11 mouse cellular contexts compared by ENCODE assay signal in genomic region chr6:29536651-29537193, GRCm38 (mm10). TPM values are rescaled to one million over a fixed set of nuclear protein-coding genes. Genes with fewer than 3 reads are reported as not detected.
A peak's percentile ranks its signal among the peaks of the same experiment; 100 is the strongest.
DNase-seq lines count a peak whose midpoint lies in the region; ATAC-seq and TF ChIP-seq lines count a peak whose summit lies in the region.
"Had no signal": no experiment of that assay in that cellular context is flagged by ENCODE, and none has a peak within 500 bp of the region (broad histone marks: within the 10 kb centered on the region; RNA-seq: fewer than 3 reads in every experiment).

No protein-coding gene starts in this region.

- 0 out of 2 replicates have a peak, but pooled peaks have one; percentile 37 for ATAC-seq in midbrain, embryonic 16.5 days
- no peak for ATAC-seq in midbrain, embryonic 13.5 days
- ATAC-seq in hindbrain, embryonic 14.5 days (ENCODE audit: low FRiP score): no peak

- H3K4me3 ChIP-seq in midbrain, embryonic 16.5 days (ENCODE audit: low read depth, low read length): no peak overlapping the region
- no peak overlapping the region for H3K4me3 ChIP-seq in midbrain, embryonic 13.5 days (replicated peaks)
- no peak overlapping the region for H3K4me3 ChIP-seq in hindbrain, embryonic 14.5 days (replicated peaks; ENCODE audit: low read length)
- H3K4me3 ChIP-seq: liver, embryonic 13.5 days had no signal

- no peaks in the 10 kb centered on the region for H3K9me3 ChIP-seq in midbrain, embryonic 16.5 days (replicated peaks; ENCODE audit: control insufficient read depth, low read length, poor library complexity, severe bottlenecking)
- no peaks in the 10 kb centered on the region for H3K9me3 ChIP-seq in midbrain, embryonic 13.5 days
- H3K9me3 ChIP-seq in hindbrain, embryonic 14.5 days (ENCODE audit: control insufficient read depth, low read length): no peaks in the 10 kb centered on the region
- H3K9me3 ChIP-seq: liver, embryonic 13.5 days had no signal

- no peak overlapping the region for H3K27ac ChIP-seq in midbrain, embryonic 16.5 days (ENCODE audit: low read length)
- H3K27ac ChIP-seq in midbrain, embryonic 13.5 days: no peak overlapping the region
- no peak overlapping the region for H3K27ac ChIP-seq in hindbrain, embryonic 14.5 days
- H3K27ac ChIP-seq: liver, embryonic 13.5 days had no signal

- H3K27me3 ChIP-seq in midbrain, embryonic 16.5 days (ENCODE audit: control insufficient read depth, insufficient read depth, low read depth, low read length): no peaks in the 10 kb centered on the region
- no peaks in the 10 kb centered on the region for H3K27me3 ChIP-seq in midbrain, embryonic 13.5 days
- no peaks in the 10 kb centered on the region for H3K27me3 ChIP-seq in hindbrain, embryonic 14.5 days (ENCODE audit: control insufficient read depth, insufficient read depth, low read length)
- H3K27me3 ChIP-seq: liver, embryonic 13.5 days had no signal

- H3K9ac ChIP-seq in midbrain, embryonic 16.5 days (ENCODE audit: low read depth, low read length): no peak overlapping the region
- H3K9ac ChIP-seq in midbrain, embryonic 13.5 days (replicated peaks): no peak overlapping the region
- H3K9ac ChIP-seq in hindbrain, embryonic 14.5 days: no peak overlapping the region
- H3K9ac ChIP-seq: liver, embryonic 13.5 days had no signal

- no peak for TF ChIP-seq POLR2A in brain, embryonic 14.5 days (IDR thresholded peaks at IDR 0.05; ENCODE audit: borderline replicate concordance, extremely low read depth, insufficient read depth, insufficient read length, poor library complexity, severe bottlenecking)

- DNase-seq in heart, adult 8-10 months (ENCODE audit: low spot score): peak; percentile 58
- no peak for DNase-seq in heart, postnatal 14 days
- DNase-seq in brain, embryonic 14.5 days (ENCODE audit: low read depth): peak; percentile 14
- peak; percentile 31 for DNase-seq in retina, embryonic 14.5 days (ENCODE audit: low spot score)
- DNase-seq in hindbrain, embryonic 14.5 days (ENCODE audit: low spot score): no peak
- no peak for DNase-seq in frontal cortex, postnatal 25 days (ENCODE audit: low spot score in 2 of 2)
- DNase-seq: gastrocnemius, postnatal 10 days; kidney, postnatal 25 days; liver, embryonic 13.5 days had no signal

- no peaks in the 10 kb centered on the region for H3K4me1 ChIP-seq in midbrain, embryonic 16.5 days (ENCODE audit: control insufficient read depth, insufficient read depth, low read length)
- no peaks in the 10 kb centered on the region for H3K4me1 ChIP-seq in midbrain, embryonic 13.5 days (replicated peaks)
- H3K4me1 ChIP-seq in hindbrain, embryonic 14.5 days (replicated peaks; ENCODE audit: control insufficient read depth, insufficient read depth, low read length): no peaks in the 10 kb centered on the region
- H3K4me1 ChIP-seq: liver, embryonic 13.5 days had no signal

- intact Hi-C loops in heart, postnatal 14 days (cut with DNase I): no loop called here

- 73% methylated on average over 4 of the region's 4 CpGs for WGBS in midbrain, embryonic 16.5 days
- whole genome bisulfite sequencing in midbrain, embryonic 13.5 days: 78% methylated on average over 4 of the region's 4 CpGs
- WGBS in hindbrain, embryonic 14.5 days: 77% methylated on average over 4 of the region's 4 CpGs

- peak; percentile 9; the same call in 1 of the 2 replicates for TF ChIP-seq CTCF in brain, embryonic 14.5 days (IDR thresholded peaks at IDR 0.05; ENCODE audit: borderline replicate concordance, extremely low read depth, insufficient read depth, insufficient read length)

- peaks cover 9% of the 10 kb centered on the region; the same call in 1 of the 2 replicates for H3K36me3 ChIP-seq in midbrain, embryonic 16.5 days (ENCODE audit: control insufficient read depth, insufficient read depth, low read length)
- peaks cover 19% of the 10 kb centered on the region for H3K36me3 ChIP-seq in midbrain, embryonic 13.5 days
- peaks cover 23% of the 10 kb centered on the region for H3K36me3 ChIP-seq in hindbrain, embryonic 14.5 days (replicated peaks; ENCODE audit: control insufficient read depth, insufficient read depth)

- no peak overlapping the region for H3K4me2 ChIP-seq in midbrain, embryonic 16.5 days (ENCODE audit: low read length)
- no peak overlapping the region for H3K4me2 ChIP-seq in midbrain, embryonic 13.5 days (replicated peaks)
- no peak overlapping the region for H3K4me2 ChIP-seq in hindbrain, embryonic 14.5 days (replicated peaks)
- H3K4me2 ChIP-seq: liver, embryonic 13.5 days had no signal

RNA-seq across cellular contexts. Expression of gene Irf5, which starts 10.3 kb away (rescaled TPM):
- total RNA-seq in heart, adult 8-10 months (2022): 1 to 10 TPM; 2.0 to 4.0 (median 2.4) TPM
- 1 to 10 TPM; 3.0 to 3.2 TPM for total RNA-seq in heart, postnatal 14 days (2021)
- 1.5 and 1.7 TPM in 2 replicates for polyA plus RNA-seq in midbrain, embryonic 16.5 days (2015; fragmentation: Nextera tagmentation; extraction: Ambion mirVana)
- 1.3 and 1.6 TPM in 2 replicates for polyA plus RNA-seq in midbrain, embryonic 13.5 days (2015; fragmentation: Nextera tagmentation; extraction: Ambion mirVana)
- 1.6 and 1.9 TPM in 2 replicates for polyA plus RNA-seq in brain, embryonic 14.5 days (2012; rRNA removed)
- polyA plus RNA-seq in hindbrain, embryonic 14.5 days (2014; fragmentation: Nextera tagmentation; extraction: Ambion mirVana): 1.5 and 1.7 TPM in 2 replicates

RNA-seq across cellular contexts. Expression of gene Kcp, which starts 29.0 kb away (rescaled TPM):
- 1 to 10 TPM; 2.0 to 4.8 (median 2.8) TPM for total RNA-seq in heart, adult 8-10 months (2022)
- total RNA-seq in heart, postnatal 14 days (2021): 10 to 100 TPM; 11.9 to 12.3 TPM
- 14.1 and 16.7 TPM in 2 replicates for polyA plus RNA-seq in midbrain, embryonic 16.5 days (2015; fragmentation: Nextera tagmentation; extraction: Ambion mirVana)
- 11.7 and 14.0 TPM in 2 replicates for polyA plus RNA-seq in midbrain, embryonic 13.5 days (2015; fragmentation: Nextera tagmentation; extraction: Ambion mirVana)
- 35.4 and 48.3 TPM in 2 replicates for polyA plus RNA-seq in brain, embryonic 14.5 days (2012; rRNA removed)
- 16.3 and 19.9 TPM in 2 replicates for polyA plus RNA-seq in hindbrain, embryonic 14.5 days (2014; fragmentation: Nextera tagmentation; extraction: Ambion mirVana)

Comparison
In these comparisons a context has a peak if more than half of its experiments do, and no peak if none do; other contexts are left out.
1. DNase-seq: peak in heart, adult 8-10 months (single experiment), brain, embryonic 14.5 days (single experiment) and retina, embryonic 14.5 days (single experiment); none in heart, postnatal 14 days (0 of 2), hindbrain, embryonic 14.5 days (single experiment) and frontal cortex, postnatal 25 days (0 of 2).